Mouse (Mus musculus) heart, embryonic 15.5 days (tissue): ENCODE measurements around the gene Hspa5. TPM values are rescaled to one million over a fixed set of nuclear protein-coding genes. Genes with fewer than 3 reads are reported as not detected.
"Not testable (repeated sequence)": the region's sequence is repeated elsewhere in the genome, so short reads cannot be mapped to it uniquely, and the experiment has no call there.

Experiments
- ATAC-seq: fragments of 200-750 bp; cut with Nextera tagmentation; replicated peaks from 2 replicates; pipeline ENCODE4 v1.8.0; 2017; ENCODE audit warnings: low read depth, moderate TSS enrichment; ENCODE audit not compliant: insufficient number of reproducible peaks, insufficient read depth, low FRiP score
- H3K27ac ChIP-seq: fragments of 300-500 bp; sonication (generic); 2 replicates; pipeline ENCODE4 v1.5.1; 2015; ENCODE audit warnings: mild to moderate bottlenecking, inconsistent platforms
- H3K27me3 ChIP-seq: fragments of 300-500 bp; sonication (generic); 2 replicates; pipeline ENCODE4 v1.6.1; 2015; ENCODE audit warnings: inconsistent platforms
- H3K36me3 ChIP-seq: fragments of 300-500 bp; sonication (generic); 2 replicates; pipeline ENCODE4 v1.6.1; 2015; ENCODE audit warnings: mild to moderate bottlenecking, inconsistent platforms
- H3K4me1 ChIP-seq: fragments of 300-500 bp; sonication (generic); replicated peaks from 2 replicates; pipeline ENCODE4 v1.6.1; 2015; ENCODE audit warnings: inconsistent platforms
- H3K4me2 ChIP-seq: fragments of 300-500 bp; sonication (generic); 2 replicates; pipeline ENCODE4 v1.6.1; 2015; ENCODE audit warnings: inconsistent platforms, mild to moderate bottlenecking, moderate library complexity
- H3K4me3 ChIP-seq: fragments of 300-500 bp; sonication (generic); 2 replicates; pipeline ENCODE4 v1.5.1; 2015; ENCODE audit warnings: mild to moderate bottlenecking, inconsistent platforms
- H3K9ac ChIP-seq: fragments of 300-500 bp; sonication (generic); 2 replicates; pipeline ENCODE4 v1.6.1; 2015; ENCODE audit warnings: mild to moderate bottlenecking, inconsistent platforms
- H3K9me3 ChIP-seq: fragments of 300-500 bp; sonication (generic); replicated peaks from 2 replicates; pipeline ENCODE4 v1.6.1; 2016; ENCODE audit warnings: inconsistent platforms
- WGBS: fragments of 180-500 bp; shearing (Covaris S2); methylation state at CpG from one replicate; pipeline ENCODE4 v1.1.7; 2015; ENCODE audit warnings: mixed read lengths; 5-methylcytosine and 5-hydroxymethylcytosine counted together
- polyA plus RNA-seq: library from polyadenylated mRNA; unstranded; fragments of >200 nt; fragmentation: Nextera tagmentation; extraction: Ambion mirVana; gene quantifications from 2 replicates; pipeline ENCODE4 v1.2.1, GENCODE M21; 2015

Hspa5 gene
- polyA plus RNA-seq, 1 experiment from 2014 or later, result 633 TPM

DNA sequence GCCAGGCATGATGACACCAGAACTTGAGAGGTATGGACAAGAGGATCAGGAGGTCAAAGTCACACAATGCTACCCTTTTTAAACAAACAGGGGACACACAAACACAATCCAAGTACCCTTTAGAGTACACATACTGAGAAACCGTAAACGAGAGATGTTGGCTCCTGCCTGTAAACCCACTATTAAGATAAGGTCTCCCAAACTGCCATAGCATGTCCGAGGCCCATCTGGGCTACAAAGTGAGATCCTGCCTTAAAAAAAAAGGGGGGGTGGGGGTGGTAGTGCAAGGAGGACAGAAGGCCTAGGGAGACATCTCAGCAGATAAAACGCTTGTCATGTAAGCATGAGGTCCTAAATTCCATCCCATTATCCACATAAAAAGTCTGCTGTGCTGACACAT, 23.3 kb upstream of the Hspa5 start:
- no peak overlapping the region for H3K27ac ChIP-seq
- no peaks in the 10 kb centered on the region for H3K9me3 ChIP-seq
- no peak overlapping the region for H3K9ac ChIP-seq
- peaks cover 9% of the 10 kb centered on the region for H3K4me1 ChIP-seq
- 76% methylated on average over 4 of the region's 4 CpGs for WGBS
- H3K4me2 ChIP-seq, result no peak overlapping the region
- no peak overlapping the region for H3K4me3 ChIP-seq
- H3K27me3 ChIP-seq, result no peaks in the 10 kb centered on the region
- ATAC-seq, result no peak
- peaks cover 3% of the 10 kb centered on the region; the same call in 1 of the 2 replicates for H3K36me3 ChIP-seq

DNA sequence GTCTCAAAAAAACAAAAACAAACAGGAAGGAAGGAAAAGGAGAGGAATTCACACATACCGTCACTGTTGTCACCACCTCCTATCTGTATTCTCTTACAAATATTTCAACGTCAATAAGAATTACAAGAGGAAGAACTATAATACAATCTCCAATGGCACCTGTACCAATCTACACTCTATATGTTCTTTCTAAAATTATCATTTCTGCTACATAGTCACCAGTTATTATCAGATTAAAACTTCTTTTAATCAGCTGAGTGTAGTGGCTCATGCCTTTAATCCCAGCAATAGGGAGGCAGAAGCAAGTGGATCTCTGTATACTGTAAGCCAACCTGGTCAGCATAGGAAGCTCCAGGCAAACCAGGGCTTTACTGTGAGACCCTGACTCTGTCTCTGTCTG, 21.5 kb upstream of the Hspa5 start:
- no peak for ATAC-seq
- no peaks in the 10 kb centered on the region for H3K9me3 ChIP-seq
- no peaks in the 10 kb centered on the region for H3K27me3 ChIP-seq
- no peak overlapping the region for H3K4me3 ChIP-seq
- WGBS, result 50% methylated on average over 2 of the region's 2 CpGs
- peaks cover 13% of the 10 kb centered on the region for H3K4me1 ChIP-seq
- no peak overlapping the region for H3K27ac ChIP-seq
- H3K36me3 ChIP-seq, result no peaks in the 10 kb centered on the region
- no peak overlapping the region for H3K4me2 ChIP-seq
- H3K9ac ChIP-seq, result no peak overlapping the region

DNA sequence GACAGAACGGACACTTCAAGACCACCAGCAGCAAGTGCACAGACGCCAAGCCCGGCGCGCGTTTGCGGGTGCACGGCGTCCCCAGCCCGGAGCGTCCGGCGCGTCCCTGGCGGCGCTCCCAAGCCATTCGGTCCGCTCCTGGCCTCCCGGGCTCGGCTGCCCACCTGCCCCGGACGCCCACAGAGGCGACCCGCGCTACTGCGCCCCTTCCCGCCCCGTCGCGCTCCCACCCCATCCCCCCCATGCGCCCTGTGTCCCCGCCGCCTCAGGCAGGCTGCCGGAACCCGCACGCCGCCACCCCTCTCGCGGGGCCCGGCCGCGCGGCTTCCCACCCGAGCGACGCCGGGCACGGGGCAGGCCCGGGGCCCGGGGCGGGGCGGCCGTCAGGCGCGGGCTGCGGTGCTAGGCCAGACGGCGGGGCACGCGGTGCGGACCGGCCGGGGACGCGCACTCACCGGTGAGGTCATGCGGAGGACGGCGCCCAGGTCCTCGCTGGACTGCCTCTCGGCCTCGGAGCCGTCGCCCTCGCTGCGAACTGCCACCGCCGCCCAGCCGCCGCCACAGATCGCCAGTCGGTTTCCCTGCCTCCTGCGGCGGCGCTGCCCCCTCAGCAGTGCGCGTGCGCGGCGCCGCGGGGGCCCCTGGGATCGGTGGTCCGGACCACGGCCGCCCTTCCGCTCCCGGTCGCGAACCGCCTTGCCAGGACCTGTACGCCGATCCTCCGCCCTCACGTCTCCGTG, 17.8 kb upstream of the Hspa5 start:
- peak overlapping the region; percentile 97 for H3K27ac ChIP-seq
- H3K9me3 ChIP-seq, result no peaks in the 10 kb centered on the region
- no peaks in the 10 kb centered on the region for H3K36me3 ChIP-seq
- H3K27me3 ChIP-seq, result no peaks in the 10 kb centered on the region
- WGBS, result under 1% methylated on average over 100 of the region's 106 CpGs
- H3K4me2 ChIP-seq, result peak overlapping the region; percentile 70
- peak overlapping the region; percentile 96 for H3K4me3 ChIP-seq
- peaks cover 13% of the 10 kb centered on the region for H3K4me1 ChIP-seq
- ATAC-seq, result peak; percentile 96
- H3K9ac ChIP-seq, result peak overlapping the region; percentile 91

DNA sequence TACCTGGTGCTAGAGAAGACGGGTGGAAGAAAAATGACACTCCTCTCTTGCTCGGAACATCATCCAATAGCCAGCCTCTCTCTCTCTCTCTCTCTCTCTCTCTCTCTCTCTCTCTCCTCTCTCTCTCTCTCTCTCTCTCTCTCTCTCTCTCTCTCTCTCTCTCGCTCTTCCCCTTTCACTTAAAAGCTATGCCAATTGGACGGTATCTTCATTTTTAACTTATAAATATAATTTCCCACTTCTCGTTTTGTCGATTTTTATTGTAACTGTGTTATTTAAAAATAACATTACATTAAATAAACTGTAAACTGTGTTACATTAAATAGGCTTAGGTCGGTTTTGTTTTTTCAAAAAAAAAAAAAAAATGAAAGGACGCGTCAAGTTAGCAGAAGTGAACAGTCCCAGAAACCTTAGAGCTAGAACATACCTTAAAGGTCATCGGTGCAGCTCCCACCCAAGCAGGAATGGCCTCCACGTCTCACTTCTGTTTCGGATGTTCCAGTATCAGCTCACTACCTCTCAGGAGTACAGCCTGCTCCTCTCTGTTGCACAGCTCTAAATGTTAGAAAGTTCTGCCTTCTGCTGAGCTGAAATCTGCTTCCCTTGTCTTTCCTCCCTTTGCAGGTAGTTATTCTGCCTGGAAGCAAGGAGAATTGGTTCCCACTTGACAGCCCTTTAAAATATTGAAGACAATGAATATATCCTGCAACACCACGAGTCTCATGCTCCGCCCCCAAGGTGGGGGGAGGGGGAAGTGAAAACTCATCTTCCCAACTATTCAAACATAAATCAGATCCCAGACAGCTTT, 17.0 kb upstream of the Hspa5 start, which contains the start of gene Gapvd1:
Gapvd1 (minus strand) TSS at position 682 of the 808 bp plus-strand sequence.
- peak within 1 kb of the TSS; percentile 97 for H3K27ac ChIP-seq
- peak within 1 kb of the TSS; percentile 96 for H3K4me3 ChIP-seq
- under 1% methylated on average over 14 of the region's 14 CpGs for WGBS
- peaks cover 13% of the 10 kb centered on the region for H3K4me1 ChIP-seq
- no peak for ATAC-seq
- H3K36me3 ChIP-seq, result no peaks in the 10 kb centered on the region
- no peaks in the 10 kb centered on the region for H3K9me3 ChIP-seq
- no peaks in the 10 kb centered on the region for H3K27me3 ChIP-seq
- H3K9ac ChIP-seq, result peak within 1 kb of the TSS; percentile 91
- H3K4me2 ChIP-seq, result peak within 1 kb of the TSS; percentile 70

DNA sequence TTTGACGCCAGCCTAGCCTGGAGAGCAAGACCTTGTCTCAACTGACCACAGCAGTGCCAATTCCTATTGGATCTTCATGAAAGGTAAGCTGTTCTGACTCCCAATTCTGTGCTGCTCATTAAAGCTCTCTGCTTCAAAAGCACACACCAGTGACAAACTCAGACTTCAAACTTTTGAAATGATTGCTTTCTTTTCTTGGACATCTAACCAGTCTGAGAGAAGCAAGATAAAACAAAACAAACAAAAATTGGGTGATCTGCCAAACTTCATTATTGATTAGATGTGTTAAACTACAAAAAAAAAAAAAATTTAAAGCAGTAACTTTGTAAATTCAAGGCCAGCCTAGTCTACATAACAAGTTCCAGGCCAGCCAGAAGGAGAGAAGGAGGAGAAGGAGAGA, 14.4 kb upstream of the Hspa5 start:
- no peak overlapping the region for H3K27ac ChIP-seq
- no peaks in the 10 kb centered on the region for H3K27me3 ChIP-seq
- ATAC-seq, result no peak
- no peaks in the 10 kb centered on the region for H3K9me3 ChIP-seq
- H3K36me3 ChIP-seq, result no peaks in the 10 kb centered on the region
- H3K9ac ChIP-seq, result no peak overlapping the region
- H3K4me2 ChIP-seq, result no peak overlapping the region
- peaks cover 10% of the 10 kb centered on the region for H3K4me1 ChIP-seq
- H3K4me3 ChIP-seq, result no peak overlapping the region
- 61% methylated on average over 1 of the region's 1 CpGs for WGBS

DNA sequence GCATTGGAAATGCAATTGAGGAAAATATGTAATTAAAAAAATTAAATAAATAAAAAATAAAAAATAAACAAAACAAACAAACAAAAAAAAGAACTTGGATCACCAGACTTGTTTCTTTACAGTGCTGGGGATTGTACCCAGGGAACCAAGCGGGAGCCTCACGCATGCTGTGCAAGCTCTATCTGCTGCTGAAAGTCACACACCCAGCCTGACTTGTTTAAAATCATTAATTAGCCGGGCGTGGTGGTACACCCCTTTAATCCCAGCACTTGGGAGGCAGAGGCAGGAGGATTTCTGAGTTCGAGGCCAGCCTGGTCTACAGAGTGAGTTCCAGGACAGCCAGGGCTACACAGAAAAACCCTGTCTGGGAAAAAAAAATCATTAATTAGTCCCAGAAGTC, 10.5 kb upstream of the Hspa5 start:
- H3K4me3 ChIP-seq, H3K9me3 ChIP-seq, H3K4me2 ChIP-seq, H3K9ac ChIP-seq, H3K36me3 ChIP-seq, H3K4me1 ChIP-seq, H3K27me3 ChIP-seq, H3K27ac ChIP-seq, ATAC-seq: not testable (repeated sequence)
- 86% methylated on average over 5 of the region's 5 CpGs for WGBS

DNA sequence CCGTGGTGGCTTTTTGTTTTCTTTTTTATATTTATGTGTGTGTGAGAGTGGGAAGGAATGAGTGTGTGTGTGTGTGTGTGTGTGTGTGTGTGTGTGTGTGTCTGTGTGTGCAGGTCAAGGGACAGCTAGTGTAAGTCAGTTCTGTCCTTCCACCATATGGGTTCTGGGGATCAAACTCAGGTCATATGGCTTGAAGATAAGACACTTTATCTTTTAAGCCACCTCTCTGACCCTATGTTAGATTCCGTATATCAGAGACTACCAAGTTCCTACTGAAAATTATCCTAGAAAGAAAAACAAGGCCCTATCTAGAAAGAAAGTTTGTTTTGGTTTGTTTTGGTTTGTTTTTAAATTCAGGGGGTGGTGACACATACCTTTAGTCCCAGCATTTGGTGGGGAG, 9.6 kb upstream of the Hspa5 start:
- H3K27ac ChIP-seq, result no peak overlapping the region
- no peak for ATAC-seq
- no peaks in the 10 kb centered on the region for H3K9me3 ChIP-seq
- H3K4me3 ChIP-seq, result no peak overlapping the region
- no peaks in the 10 kb centered on the region for H3K27me3 ChIP-seq
- H3K9ac ChIP-seq, result no peak overlapping the region
- 55% methylated on average over 2 of the region's 2 CpGs for WGBS
- H3K4me2 ChIP-seq, result no peak overlapping the region
- H3K36me3 ChIP-seq, result no peaks in the 10 kb centered on the region
- H3K4me1 ChIP-seq, result no peaks in the 10 kb centered on the region

DNA sequence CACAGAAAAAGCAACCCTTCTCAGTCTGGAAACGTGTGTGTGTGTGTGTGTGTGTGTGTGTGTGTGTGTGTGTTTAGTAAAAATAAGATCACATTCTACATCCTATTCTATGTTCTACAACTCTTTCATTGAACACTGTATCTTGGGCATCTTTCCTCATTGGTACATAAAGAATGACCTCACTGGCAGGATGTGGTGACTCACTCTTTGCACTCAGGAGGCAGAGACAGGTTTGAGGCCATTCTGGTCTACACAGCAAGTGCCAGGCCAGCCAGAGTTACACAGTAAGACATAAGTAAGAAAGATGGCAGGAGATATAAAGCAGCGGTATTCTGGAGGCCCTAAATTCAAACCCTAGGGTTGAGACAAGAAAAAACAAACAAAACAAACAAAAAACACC, 8.9 kb upstream of the Hspa5 start:
- H3K27ac ChIP-seq, result no peak overlapping the region
- no peaks in the 10 kb centered on the region for H3K4me1 ChIP-seq
- H3K36me3 ChIP-seq, result no peaks in the 10 kb centered on the region
- no peaks in the 10 kb centered on the region for H3K27me3 ChIP-seq
- no peaks in the 10 kb centered on the region for H3K9me3 ChIP-seq
- no peak overlapping the region for H3K4me2 ChIP-seq
- no peak for ATAC-seq
- H3K4me3 ChIP-seq, result no peak overlapping the region
- H3K9ac ChIP-seq, result no peak overlapping the region
- WGBS, result 47% methylated on average over 2 of the region's 2 CpGs

DNA sequence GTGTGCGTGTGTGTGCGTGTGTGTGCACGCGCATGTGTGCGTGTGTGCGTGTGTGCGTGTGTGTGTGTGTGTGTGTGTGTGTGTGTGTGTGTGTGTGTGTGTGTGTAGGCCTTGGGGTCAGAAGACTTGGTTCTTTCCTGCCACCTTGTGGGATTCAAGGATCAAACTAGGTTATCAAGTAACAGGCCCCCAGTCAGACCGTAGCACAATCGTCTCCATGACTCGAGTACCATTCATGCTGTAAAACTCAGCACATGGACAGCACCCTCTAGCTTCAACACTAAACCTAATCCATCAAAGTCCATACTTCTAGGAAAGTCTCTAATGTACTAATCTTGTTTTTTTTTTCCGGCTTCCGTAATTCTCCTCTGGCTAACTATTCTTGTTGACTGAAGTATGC, 7.0 kb upstream of the Hspa5 start:
- WGBS, result 72% methylated on average over 12 of the region's 12 CpGs
- no peak for ATAC-seq
- no peaks in the 10 kb centered on the region for H3K27me3 ChIP-seq
- no peaks in the 10 kb centered on the region for H3K36me3 ChIP-seq
- H3K9ac ChIP-seq, result no peak overlapping the region
- H3K4me1 ChIP-seq, result no peaks in the 10 kb centered on the region
- H3K4me2 ChIP-seq, result no peak overlapping the region
- no peak overlapping the region for H3K27ac ChIP-seq
- H3K9me3 ChIP-seq, result no peaks in the 10 kb centered on the region
- H3K4me3 ChIP-seq, result no peak overlapping the region

DNA sequence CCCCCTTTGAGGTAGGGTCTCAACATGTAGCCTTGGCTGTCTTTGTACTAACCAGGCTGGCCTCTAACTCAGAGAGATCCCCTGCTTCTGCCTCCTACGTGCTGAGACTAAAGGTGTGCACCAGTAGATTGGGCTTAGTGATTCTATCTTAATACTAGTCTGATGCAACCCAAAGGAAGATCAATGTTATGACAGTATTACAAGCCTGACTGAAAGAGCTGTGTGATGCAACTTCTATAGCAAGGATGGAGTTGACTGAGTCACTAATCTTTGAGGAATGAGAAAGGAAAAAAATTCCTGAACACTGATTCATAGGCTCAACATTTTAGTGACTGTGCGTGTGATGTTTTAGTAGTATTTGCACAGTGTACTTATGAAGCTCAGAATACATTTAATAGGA, 1.7 kb upstream of the Hspa5 start:
- H3K4me1 ChIP-seq, result peaks cover 27% of the 10 kb centered on the region
- H3K36me3 ChIP-seq, result peaks cover 17% of the 10 kb centered on the region
- peak overlapping the region; percentile 85 for H3K4me3 ChIP-seq
- WGBS, result 84% methylated on average over 2 of the region's 2 CpGs
- H3K27ac ChIP-seq, result no peak overlapping the region
- H3K4me2 ChIP-seq, result no peak overlapping the region
- H3K9me3 ChIP-seq, result no peaks in the 10 kb centered on the region
- no peak overlapping the region for H3K9ac ChIP-seq
- H3K27me3 ChIP-seq, result no peaks in the 10 kb centered on the region
- ATAC-seq, result no peak

DNA sequence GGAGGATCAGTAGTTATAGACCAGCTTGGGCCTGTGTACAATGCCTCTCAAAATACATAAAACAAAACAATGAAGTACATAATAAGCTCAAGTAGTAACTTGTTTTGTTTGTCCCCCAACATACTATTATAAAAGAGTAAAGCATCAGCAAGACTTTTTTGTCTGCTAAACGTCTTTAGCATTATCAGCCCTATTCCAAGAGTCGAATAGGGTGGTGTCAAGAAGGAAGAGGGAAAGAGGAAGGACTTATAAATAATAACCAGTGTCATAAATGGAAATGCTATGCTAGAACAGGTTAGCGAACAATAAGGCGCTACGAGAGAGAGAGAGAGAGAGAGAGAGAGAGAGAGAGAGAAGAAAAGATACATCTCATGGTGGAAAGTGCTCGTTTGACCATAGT, 819 bp upstream of the Hspa5 start:
- 4% methylated on average over 6 of the region's 6 CpGs for WGBS
- no peaks in the 10 kb centered on the region for H3K27me3 ChIP-seq
- H3K27ac ChIP-seq, result peak overlapping the region; percentile 89
- peak overlapping the region; percentile 95 for H3K9ac ChIP-seq
- peaks cover 34% of the 10 kb centered on the region for H3K4me1 ChIP-seq
- H3K9me3 ChIP-seq, result no peaks in the 10 kb centered on the region
- peak overlapping the region; percentile 85 for H3K4me3 ChIP-seq
- ATAC-seq, result no peak
- peak overlapping the region; percentile 65 for H3K4me2 ChIP-seq
- H3K36me3 ChIP-seq, result peaks cover 25% of the 10 kb centered on the region
